Mouse (Mus musculus): Measurements from ENCODE around the gene Gm1043. TPM values are rescaled to one million over a fixed set of nuclear protein-coding genes. Genes with fewer than 3 reads are reported as not detected.

Gm1043 gene
- polyA plus RNA-seq, 1 experiment from 2014 or later: not detected

GRCm38 (mm10) chr5:37214614-37215013 is 129.4 kb downstream of the Gm1043 start:
- ATAC-seq (replicated peaks; ENCODE audit: low FRiP score): no peak
- H3K4me2 ChIP-seq: no peak overlapping the region
- H3K4me1 ChIP-seq: no peaks in the 10 kb centered on the region
- no peaks in the 10 kb centered on the region for H3K27me3 ChIP-seq
- H3K9ac ChIP-seq: no peak overlapping the region
- no peaks in the 10 kb centered on the region for H3K36me3 ChIP-seq
- H3K4me3 ChIP-seq (replicated peaks): no peak overlapping the region
- no peaks in the 10 kb centered on the region for H3K9me3 ChIP-seq (replicated peaks)
- WGBS: 68% methylated on average over 6 of the region's 6 CpGs
- H3K27ac ChIP-seq: no peak overlapping the region

- H3K4me2 ChIP-seq: no peak overlapping the region
- H3K9ac ChIP-seq: no peak overlapping the region
- 78% methylated on average over 7 of the region's 7 CpGs for WGBS
- no peak for ATAC-seq (replicated peaks; ENCODE audit: low FRiP score)
- no peaks in the 10 kb centered on the region for H3K9me3 ChIP-seq (replicated peaks)
- no peaks in the 10 kb centered on the region for H3K4me1 ChIP-seq
- no peaks in the 10 kb centered on the region for H3K36me3 ChIP-seq
- H3K27me3 ChIP-seq: no peaks in the 10 kb centered on the region
- H3K27ac ChIP-seq: no peak overlapping the region
- no peak overlapping the region for H3K4me3 ChIP-seq (replicated peaks)
Observed at GRCm38 (mm10) chr5:37215276-37215675, 130.1 kb downstream of the Gm1043 start.

GRCm38 (mm10) chr5:37219615-37220014 is 134.4 kb downstream of the Gm1043 start:
- no peak overlapping the region for H3K4me2 ChIP-seq
- H3K9ac ChIP-seq: no peak overlapping the region
- H3K4me1 ChIP-seq: no peaks in the 10 kb centered on the region
- 37% methylated on average over 5 of the region's 5 CpGs for WGBS
- H3K9me3 ChIP-seq (replicated peaks): no peaks in the 10 kb centered on the region
- no peak for ATAC-seq (replicated peaks; ENCODE audit: low FRiP score)
- H3K27ac ChIP-seq: no peak overlapping the region
- no peaks in the 10 kb centered on the region; the same call in 1 of the 2 replicates for H3K27me3 ChIP-seq
- no peak overlapping the region for H3K4me3 ChIP-seq (replicated peaks)
- H3K36me3 ChIP-seq: no peaks in the 10 kb centered on the region

GRCm38 (mm10) chr5:37220575-37220974 is 135.4 kb downstream of the Gm1043 start:
- no peak for ATAC-seq (replicated peaks; ENCODE audit: low FRiP score)
- Histone ChIP-seq H3K9ac (no peak overlapping the region), H3K4me1 (no peaks in the 10 kb centered on the region), H3K4me3 (replicated peaks) (no peak overlapping the region), H3K4me2 (no peak overlapping the region), H3K27me3 (no peaks in the 10 kb centered on the region; the same call in 1 of the 2 replicates), H3K9me3 (replicated peaks) (no peaks in the 10 kb centered on the region), H3K27ac (no peak overlapping the region), H3K36me3 (no peaks in the 10 kb centered on the region)
- WGBS: 86% methylated on average over 5 of the region's 5 CpGs

GRCm38 (mm10) chr5:37221563-37221962 is 136.4 kb downstream of the Gm1043 start:
- no peaks in the 10 kb centered on the region for H3K9me3 ChIP-seq (replicated peaks)
- H3K4me2 ChIP-seq: no peak overlapping the region
- H3K4me1 ChIP-seq: no peaks in the 10 kb centered on the region
- no peak overlapping the region for H3K4me3 ChIP-seq (replicated peaks)
- WGBS: 39% methylated on average over 6 of the region's 6 CpGs
- H3K9ac ChIP-seq: no peak overlapping the region
- ATAC-seq (replicated peaks; ENCODE audit: low FRiP score): no peak
- H3K27me3 ChIP-seq: no peaks in the 10 kb centered on the region; the same call in 1 of the 2 replicates
- H3K36me3 ChIP-seq: no peaks in the 10 kb centered on the region
- no peak overlapping the region for H3K27ac ChIP-seq

- H3K27ac ChIP-seq: no peak overlapping the region
- no peaks in the 10 kb centered on the region for H3K4me1 ChIP-seq
- no peaks in the 10 kb centered on the region for H3K9me3 ChIP-seq (replicated peaks)
- no peak for ATAC-seq (replicated peaks; ENCODE audit: low FRiP score)
- no peaks in the 10 kb centered on the region for H3K36me3 ChIP-seq
- no peak overlapping the region for H3K9ac ChIP-seq
- no peak overlapping the region for H3K4me3 ChIP-seq (replicated peaks)
- H3K4me2 ChIP-seq: no peak overlapping the region
- 57% methylated on average over 8 of the region's 8 CpGs for WGBS
- no peaks in the 10 kb centered on the region; the same call in 1 of the 2 replicates for H3K27me3 ChIP-seq
Observed at GRCm38 (mm10) chr5:37222316-37222715, 137.1 kb downstream of the Gm1043 start.

GRCm38 (mm10) chr5:37225708-37226107 is 140.5 kb downstream of the Gm1043 start:
- 43% methylated on average over 1 of the region's 1 CpGs for WGBS
- no peak overlapping the region for H3K4me3 ChIP-seq (replicated peaks)
- H3K4me2 ChIP-seq: no peak overlapping the region
- 0 out of 2 replicates have a peak, but pooled peaks cover 3% of the 10 kb centered on the region for H3K4me1 ChIP-seq
- peaks cover 10% of the 10 kb centered on the region; the same call in 1 of the 2 replicates for H3K27me3 ChIP-seq
- H3K36me3 ChIP-seq: no peaks in the 10 kb centered on the region
- ATAC-seq (replicated peaks; ENCODE audit: low FRiP score): no peak
- H3K27ac ChIP-seq: no peak overlapping the region
- no peak overlapping the region for H3K9ac ChIP-seq
- H3K9me3 ChIP-seq (replicated peaks): no peaks in the 10 kb centered on the region

- H3K27ac ChIP-seq: no peak overlapping the region
- H3K4me3 ChIP-seq (replicated peaks): no peak overlapping the region
- H3K27me3 ChIP-seq: peaks cover 10% of the 10 kb centered on the region; the same call in 1 of the 2 replicates
- 0 out of 2 replicates have a peak, but pooled peaks cover 3% of the 10 kb centered on the region for H3K4me1 ChIP-seq
- WGBS: 36% methylated on average over 6 of the region's 6 CpGs
- H3K9ac ChIP-seq: no peak overlapping the region
- no peaks in the 10 kb centered on the region for H3K36me3 ChIP-seq
- no peaks in the 10 kb centered on the region for H3K9me3 ChIP-seq (replicated peaks)
- H3K4me2 ChIP-seq: no peak overlapping the region
- ATAC-seq (replicated peaks; ENCODE audit: low FRiP score): no peak
Observed at GRCm38 (mm10) chr5:37227956-37228680, 142.9 kb downstream of the Gm1043 start.

- Histone ChIP-seq H3K4me2 (no peak overlapping the region), H3K4me3 (replicated peaks) (no peak overlapping the region), H3K36me3 (no peaks in the 10 kb centered on the region), H3K9ac (no peak overlapping the region), H3K27me3 (peaks cover 12% of the 10 kb centered on the region), H3K9me3 (replicated peaks) (no peaks in the 10 kb centered on the region), H3K4me1 (0 out of 2 replicates have a peak, but pooled peaks cover 3% of the 10 kb centered on the region), H3K27ac (no peak overlapping the region)
- WGBS: 59% methylated on average over 7 of the region's 7 CpGs
- ATAC-seq (replicated peaks; ENCODE audit: low FRiP score): no peak
Observed at GRCm38 (mm10) chr5:37228894-37229293, 143.7 kb downstream of the Gm1043 start.

- Histone ChIP-seq H3K27ac (no peak overlapping the region), H3K36me3 (no peaks in the 10 kb centered on the region), H3K4me1 (0 out of 2 replicates have a peak, but pooled peaks cover 2% of the 10 kb centered on the region), H3K27me3 (peaks cover 36% of the 10 kb centered on the region), H3K4me2 (no peak overlapping the region), H3K9ac (no peak overlapping the region), H3K4me3 (replicated peaks) (no peak overlapping the region), H3K9me3 (replicated peaks) (no peaks in the 10 kb centered on the region)
- 40% methylated on average over 9 of the region's 9 CpGs for WGBS
- ATAC-seq (replicated peaks; ENCODE audit: low FRiP score): no peak
Observed at GRCm38 (mm10) chr5:37233010-37233557, 147.9 kb downstream of the Gm1043 start.

- Histone ChIP-seq H3K27ac (no peak overlapping the region), H3K36me3 (no peaks in the 10 kb centered on the region), H3K4me1 (peaks cover 14% of the 10 kb centered on the region), H3K9me3 (replicated peaks) (no peaks in the 10 kb centered on the region), H3K27me3 (peaks cover 75% of the 10 kb centered on the region), H3K4me3 (replicated peaks) (no peak overlapping the region), H3K4me2 (no peak overlapping the region), H3K9ac (no peak overlapping the region)
- ATAC-seq (replicated peaks; ENCODE audit: low FRiP score): no peak
- 55% methylated on average over 2 of the region's 2 CpGs for WGBS
Observed at GRCm38 (mm10) chr5:37238654-37239053, 153.5 kb downstream of the Gm1043 start.

GRCm38 (mm10) chr5:37240550-37240949 is 155.4 kb downstream of the Gm1043 start:
- WGBS: 3% methylated on average over 5 of the region's 5 CpGs
- Histone ChIP-seq H3K9me3 (replicated peaks) (no peaks in the 10 kb centered on the region), H3K27me3 (peaks cover 79% of the 10 kb centered on the region)

More at GRCm38 (mm10) chr5:37240550-37240949, 155.4 kb downstream of the Gm1043 start:
- Histone ChIP-seq H3K4me2 (no peak overlapping the region), H3K4me3 (replicated peaks) (no peak overlapping the region), H3K9ac (no peak overlapping the region), H3K36me3 (no peaks in the 10 kb centered on the region), H3K27ac (no peak overlapping the region), H3K4me1 (peaks cover 32% of the 10 kb centered on the region)
- no peak for ATAC-seq (replicated peaks; ENCODE audit: low FRiP score)

Measured in kidney, embryonic 15.5 days (tissue).